ENCODE assay signal across 8 mouse cellular contexts in the genomic region with DNA sequence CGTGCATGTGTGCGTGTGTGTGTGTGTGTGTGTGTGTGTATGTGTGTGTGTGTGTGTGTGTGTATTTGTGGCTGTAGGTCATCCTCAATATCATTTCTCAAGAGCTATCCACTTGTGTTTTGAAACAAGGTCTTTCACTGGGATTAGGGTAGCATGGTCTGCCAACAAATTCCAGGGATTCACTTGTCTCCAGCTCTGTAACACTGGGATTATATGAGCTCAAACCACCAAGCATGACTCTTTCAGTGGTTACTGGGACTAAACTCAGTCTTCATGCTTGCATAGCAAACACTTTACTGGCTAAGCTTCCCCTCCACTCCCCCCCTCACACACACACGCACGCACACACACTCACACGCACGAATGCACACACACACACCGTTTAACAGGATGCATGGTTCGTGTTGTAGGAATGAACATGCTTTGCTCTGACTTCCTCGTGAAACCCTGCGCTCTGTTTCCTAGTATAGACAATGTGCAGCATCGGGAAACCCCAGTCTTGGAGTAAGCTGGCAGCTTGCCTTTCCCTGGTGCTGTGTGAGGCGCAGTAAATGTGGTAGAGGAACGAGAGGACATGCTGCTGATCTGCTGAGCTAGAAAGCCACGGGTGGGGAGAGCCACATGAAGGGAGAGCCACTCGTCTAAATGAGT.
DNase-seq lines count a peak whose midpoint lies in the region; ATAC-seq and TF ChIP-seq lines count a peak whose summit lies in the region.
"Had no signal": no experiment of that assay in that cellular context is flagged by ENCODE, and none has a peak within 500 bp of the region (broad histone marks: within the 10 kb centered on the region; RNA-seq: fewer than 3 reads in every experiment).

No protein-coding gene starts in this region.

- DNase-seq in heart, adult 11 months, result peak; percentile 95
- peak; percentile 56 for DNase-seq in midbrain, postnatal 0 days (ENCODE audit: low spot score)
- peak; percentile 17 to 49 for DNase-seq in frontal cortex, postnatal 36 days (ENCODE audit: low spot score in 2 of 2)
- peak; percentile 19 for DNase-seq in thymus, postnatal 14 days
- DNase-seq in lung, postnatal 10 days, result no peak

- no peak overlapping the region for H3K4me3 ChIP-seq in heart, embryonic 11.5 days (ENCODE audit: low read depth, low read length)
- H3K4me3 ChIP-seq in midbrain, postnatal 0 days (ENCODE audit: low read depth, low read length), result no peak overlapping the region
- H3K4me3 ChIP-seq in midbrain, embryonic 13.5 days (replicated peaks), result no peak overlapping the region

- ATAC-seq in heart, embryonic 11.5 days (replicated peaks; ENCODE audit: insufficient number of reproducible peaks, low FRiP score, low TSS enrichment), result no peak
- ATAC-seq in midbrain, postnatal 0 days (ENCODE audit: low FRiP score), result no peak
- no peak for ATAC-seq in midbrain, embryonic 13.5 days
- ATAC-seq: intestine, embryonic 16.5 days had no signal

- 77% methylated on average over 15 of the region's 15 CpGs for WGBS in heart, embryonic 11.5 days (ENCODE audit: insufficient replicate concordance)
- WGBS in midbrain, postnatal 0 days, result 70% methylated on average over 15 of the region's 15 CpGs
- 78% methylated on average over 15 of the region's 15 CpGs for whole genome bisulfite sequencing in midbrain, embryonic 13.5 days

- no peak overlapping the region for H3K27ac ChIP-seq in heart, embryonic 11.5 days (ENCODE audit: low read depth, low read length)
- no peak overlapping the region for H3K27ac ChIP-seq in midbrain, postnatal 0 days (ENCODE audit: low read depth, low read length)
- no peak overlapping the region for H3K27ac ChIP-seq in midbrain, embryonic 13.5 days

- peaks cover 5% of the 10 kb centered on the region; the same call in 1 of the 2 replicates for H3K36me3 ChIP-seq in heart, embryonic 11.5 days (ENCODE audit: control insufficient read depth, insufficient read depth, low read length)
- no peaks in the 10 kb centered on the region for H3K36me3 ChIP-seq in midbrain, postnatal 0 days (ENCODE audit: insufficient read depth, low read length)
- no peaks in the 10 kb centered on the region for H3K36me3 ChIP-seq in midbrain, embryonic 13.5 days

- no peak for TF ChIP-seq CTCF in midbrain, postnatal 0 days (IDR thresholded peaks at IDR 0.05)

- H3K9me3 ChIP-seq in heart, embryonic 11.5 days (replicated peaks; ENCODE audit: control insufficient read depth, low read length), result no peaks in the 10 kb centered on the region
- H3K9me3 ChIP-seq in midbrain, postnatal 0 days (ENCODE audit: low read length), result no peaks in the 10 kb centered on the region
- no peaks in the 10 kb centered on the region for H3K9me3 ChIP-seq in midbrain, embryonic 13.5 days

- H3K4me2 ChIP-seq in heart, embryonic 11.5 days, result no peak overlapping the region
- H3K4me2 ChIP-seq in midbrain, postnatal 0 days (ENCODE audit: low read depth, low read length, poor library complexity, severe bottlenecking), result no peak overlapping the region
- H3K4me2 ChIP-seq in midbrain, embryonic 13.5 days (replicated peaks), result no peak overlapping the region

- no peaks in the 10 kb centered on the region for H3K27me3 ChIP-seq in heart, embryonic 11.5 days (ENCODE audit: control insufficient read depth, insufficient read depth, low read length)
- H3K27me3 ChIP-seq in midbrain, postnatal 0 days (ENCODE audit: insufficient read depth, low read length), result no peaks in the 10 kb centered on the region
- H3K27me3 ChIP-seq in midbrain, embryonic 13.5 days, result no peaks in the 10 kb centered on the region

- no peaks in the 10 kb centered on the region for H3K4me1 ChIP-seq in heart, embryonic 11.5 days (ENCODE audit: control insufficient read depth, insufficient read depth, low read length)
- H3K4me1 ChIP-seq in midbrain, postnatal 0 days (ENCODE audit: insufficient read depth, low read length), result no peaks in the 10 kb centered on the region
- H3K4me1 ChIP-seq in midbrain, embryonic 13.5 days (replicated peaks), result no peaks in the 10 kb centered on the region

- no peak overlapping the region for H3K9ac ChIP-seq in heart, embryonic 11.5 days (ENCODE audit: low read depth, low read length)
- no peak overlapping the region for H3K9ac ChIP-seq in midbrain, postnatal 0 days (replicated peaks; ENCODE audit: low read length, poor library complexity, severe bottlenecking)
- H3K9ac ChIP-seq in midbrain, embryonic 13.5 days (replicated peaks), result no peak overlapping the region
